In genomic region chr6:22909257-22909907, GRCm38 (mm10) we compare ENCODE assay signal across 10 mouse cellular contexts. TPM values are rescaled to one million over a fixed set of nuclear protein-coding genes. Genes with fewer than 3 reads are reported as not detected.
A peak's percentile ranks its signal among the peaks of the same experiment; 100 is the strongest.
DNase-seq lines count a peak whose midpoint lies in the region; ATAC-seq and TF ChIP-seq lines count a peak whose summit lies in the region.
"Had no signal": no experiment of that assay in that cellular context is flagged by ENCODE, and none has a peak within 500 bp of the region (broad histone marks: within the 10 kb centered on the region; RNA-seq: fewer than 3 reads in every experiment).

No protein-coding gene starts in this region.

- DNase-seq in kidney, postnatal 0 days (ENCODE audit: low spot score): peak; percentile 26
- no peak for DNase-seq in kidney, adult 18-20 months
- DNase-seq in forebrain, postnatal 0 days: no peak
- peak; percentile 80 for DNase-seq in midbrain, postnatal 0 days (ENCODE audit: low spot score)
- DNase-seq in gastrocnemius, adult 18-20 months (ENCODE audit: low spot score): no peak
- no peak for DNase-seq in retina, embryonic 14.5 days (ENCODE audit: low spot score)
- DNase-seq: heart, adult 18-20 months had no signal

- TF ChIP-seq CTCF in kidney, postnatal 0 days (IDR thresholded peaks at IDR 0.05; ENCODE audit: low read depth): no peak
- TF ChIP-seq CTCF in cortical plate, adult 2 months (IDR thresholded peaks at IDR 0.05; ENCODE audit: extremely low read depth, insufficient read depth, low read length): no peak
- TF ChIP-seq CTCF in forebrain, postnatal 0 days (IDR thresholded peaks at IDR 0.05; ENCODE audit: low read depth): no peak
- TF ChIP-seq CTCF in midbrain, postnatal 0 days (IDR thresholded peaks at IDR 0.05): no peak

- 21% methylated on average over 6 of the region's 6 CpGs for WGBS in kidney, postnatal 0 days
- WGBS in forebrain, postnatal 0 days: 18% methylated on average over 6 of the region's 6 CpGs
- 21% methylated on average over 6 of the region's 6 CpGs for WGBS in midbrain, postnatal 0 days

- H3K36me3 ChIP-seq in kidney, postnatal 0 days (ENCODE audit: insufficient read depth, low read length): no peaks in the 10 kb centered on the region
- no peaks in the 10 kb centered on the region for H3K36me3 ChIP-seq in forebrain, postnatal 0 days (ENCODE audit: insufficient read depth)
- H3K36me3 ChIP-seq in midbrain, postnatal 0 days (ENCODE audit: insufficient read depth, low read length): no peaks in the 10 kb centered on the region

- TF ChIP-seq POLR2A in cortical plate, adult 2 months (IDR thresholded peaks at IDR 0.05; ENCODE audit: extremely low read depth, insufficient read depth, low read length): no peak

- H3K9me3 ChIP-seq in kidney, postnatal 0 days (replicated peaks; ENCODE audit: low read length): no peaks in the 10 kb centered on the region
- no peaks in the 10 kb centered on the region for H3K9me3 ChIP-seq in forebrain, postnatal 0 days (ENCODE audit: low read length)
- H3K9me3 ChIP-seq in midbrain, postnatal 0 days (ENCODE audit: low read length): no peaks in the 10 kb centered on the region

- no peak overlapping the region for H3K4me3 ChIP-seq in kidney, postnatal 0 days (replicated peaks; ENCODE audit: low read depth, low read length)
- no peak overlapping the region for H3K4me3 ChIP-seq in cortical plate, adult 2 months (ENCODE audit: insufficient read depth, low read length)
- H3K4me3 ChIP-seq in forebrain, postnatal 0 days (ENCODE audit: low read depth, low read length): no peak overlapping the region
- H3K4me3 ChIP-seq in midbrain, postnatal 0 days (ENCODE audit: low read depth, low read length): no peak overlapping the region
- H3K4me3 ChIP-seq: erythroblast, embryonic 14.5 days had no signal

- no peak overlapping the region for H3K9ac ChIP-seq in kidney, postnatal 0 days (ENCODE audit: low read depth, low read length)
- no peak overlapping the region for H3K9ac ChIP-seq in forebrain, postnatal 0 days
- no peak overlapping the region for H3K9ac ChIP-seq in midbrain, postnatal 0 days (replicated peaks; ENCODE audit: low read length, poor library complexity, severe bottlenecking)

- H3K27me3 ChIP-seq in kidney, postnatal 0 days (ENCODE audit: insufficient read depth, low read length): no peaks in the 10 kb centered on the region
- H3K27me3 ChIP-seq in forebrain, postnatal 0 days (ENCODE audit: insufficient read depth, low read length): no peaks in the 10 kb centered on the region
- no peaks in the 10 kb centered on the region for H3K27me3 ChIP-seq in midbrain, postnatal 0 days (ENCODE audit: insufficient read depth, low read length)

- no peak for ATAC-seq in kidney, postnatal 0 days (replicated peaks; ENCODE audit: low FRiP score, low read depth)
- ATAC-seq in forebrain, postnatal 0 days: peak; percentile 58
- peak; percentile 78 for ATAC-seq in midbrain, postnatal 0 days (ENCODE audit: low FRiP score)
- ATAC-seq: intestine, embryonic 16.5 days had no signal

- H3K4me1 ChIP-seq in kidney, postnatal 0 days (replicated peaks; ENCODE audit: insufficient read depth, low read length): no peaks in the 10 kb centered on the region
- H3K4me1 ChIP-seq in cortical plate, adult 2 months (ENCODE audit: control insufficient read depth, insufficient read depth, low read length): no peaks in the 10 kb centered on the region
- H3K4me1 ChIP-seq in forebrain, postnatal 0 days (ENCODE audit: insufficient read depth): no peaks in the 10 kb centered on the region
- no peaks in the 10 kb centered on the region for H3K4me1 ChIP-seq in midbrain, postnatal 0 days (ENCODE audit: insufficient read depth, low read length)

- no peak overlapping the region for H3K27ac ChIP-seq in kidney, postnatal 0 days
- peak overlapping the region; percentile 81 for H3K27ac ChIP-seq in cortical plate, adult 2 months (ENCODE audit: insufficient read depth, low read length)
- H3K27ac ChIP-seq in forebrain, postnatal 0 days (ENCODE audit: low read depth, low read length): no peak overlapping the region
- no peak overlapping the region for H3K27ac ChIP-seq in midbrain, postnatal 0 days (ENCODE audit: low read depth, low read length)

- H3K4me2 ChIP-seq in kidney, postnatal 0 days (ENCODE audit: low read length): no peak overlapping the region
- no peak overlapping the region for H3K4me2 ChIP-seq in forebrain, postnatal 0 days (ENCODE audit: low read depth)
- no peak overlapping the region for H3K4me2 ChIP-seq in midbrain, postnatal 0 days (ENCODE audit: low read depth, low read length, poor library complexity, severe bottlenecking)

RNA-seq across cellular contexts. Expression of gene Ptprz1, which starts 34.1 kb away (rescaled TPM):
- polyA plus RNA-seq in kidney, postnatal 0 days (2015; fragmentation: Nextera tagmentation; extraction: Ambion mirVana): 0.67 and 0.73 TPM in 2 replicates
- 99.8 and 103 TPM in 2 replicates for polyA plus RNA-seq in cortical plate, adult 2 months (2012; rRNA removed)
- 169 and 237 TPM in 2 replicates for total RNA-seq in forebrain, postnatal 0 days (2014; rRNA removed)
- polyA plus RNA-seq in forebrain, postnatal 0 days (2015; fragmentation: Nextera tagmentation; extraction: Ambion mirVana): 78.2 and 115 TPM in 2 replicates
- total RNA-seq in midbrain, postnatal 0 days (2014; rRNA removed): 260 and 300 TPM in 2 replicates
- 129 and 133 TPM in 2 replicates for polyA plus RNA-seq in midbrain, postnatal 0 days (2015; fragmentation: Nextera tagmentation; extraction: Ambion mirVana)
- under 1 TPM; 0.27 to 0.45 TPM for total RNA-seq in gastrocnemius, adult 18-20 months (2021)
- polyA plus RNA-seq: erythroblast, embryonic 14.5 days had no signal

Comparison
In these comparisons a context has a peak if more than half of its experiments do, and no peak if none do; other contexts are left out.
1. DNase-seq: peak in kidney, postnatal 0 days (single experiment) and midbrain, postnatal 0 days (single experiment); none in kidney, adult 18-20 months (single experiment), forebrain, postnatal 0 days (single experiment), gastrocnemius, adult 18-20 months (single experiment) and retina, embryonic 14.5 days (single experiment).
2. RNA of gene Ptprz1, which starts 34.1 kb away (polyA plus RNA-seq): 129 to 133 TPM in midbrain, postnatal 0 days, 78.2 to 115 TPM in forebrain, postnatal 0 days and 99.8 to 103 TPM in cortical plate, adult 2 months; 0.67 to 0.73 TPM in kidney, postnatal 0 days; every median in the first group is over 10 times any median in the second.